Mouse (Mus musculus): ENCODE data around the gene Serpinb6a. TPM values are rescaled to one million over a fixed set of nuclear protein-coding genes. Genes with fewer than 3 reads are reported as not detected.
A peak's percentile ranks its signal among the peaks of the same experiment; 100 is the strongest.

Gene Serpinb6a
- polyA plus RNA-seq, 1 experiment from 2014 or later: 38.7 TPM

DNA sequence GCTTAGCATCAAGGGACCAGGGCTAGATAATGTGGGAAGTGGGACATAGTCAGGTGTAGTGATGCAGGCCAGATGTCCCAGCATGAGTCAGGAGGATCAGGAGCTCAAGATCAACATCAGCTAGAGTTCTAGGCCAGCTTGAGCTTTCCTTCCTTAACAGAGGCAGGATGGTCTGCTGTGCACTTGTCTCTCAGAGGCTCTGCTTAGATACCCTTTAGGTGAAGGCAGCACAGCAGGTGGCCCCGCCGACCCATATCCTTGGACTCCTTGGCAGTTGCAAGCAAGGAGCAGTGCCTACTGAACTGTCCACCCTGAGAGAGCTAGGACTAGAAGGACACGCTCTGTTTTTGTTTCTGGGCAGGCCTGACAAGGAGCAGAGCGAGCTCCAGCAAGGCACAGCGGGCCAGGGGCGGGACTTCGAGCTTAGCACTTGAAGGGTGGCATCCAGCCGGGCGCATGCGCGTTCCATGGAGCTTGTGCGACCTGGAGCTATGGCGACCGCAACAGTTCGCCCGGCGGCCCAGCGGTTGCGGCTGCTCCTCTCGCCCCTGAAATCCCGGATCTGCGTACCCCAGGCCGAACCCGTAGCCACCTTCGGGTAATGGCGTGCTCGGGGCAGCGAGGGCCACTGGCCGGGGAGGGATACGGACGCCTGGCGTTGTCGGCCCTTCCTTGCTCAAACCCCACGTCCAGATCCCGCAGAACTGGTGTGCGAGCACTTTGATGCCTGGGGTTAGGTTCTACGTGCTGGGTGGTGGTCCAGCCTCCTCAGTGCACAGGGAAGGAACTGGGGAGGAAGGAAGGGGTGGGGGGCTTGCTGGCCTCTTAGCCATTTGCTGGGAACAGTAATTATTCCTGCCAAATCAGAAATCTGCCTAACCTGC, 34.8 kb upstream of the Serpinb6a start, which contains the start of gene Bphl:
Gene Bphl (plus strand): TSS at position 426 of the 884 bp plus-strand sequence.
- peak; percentile 96 for ATAC-seq (ENCODE audit: low FRiP score)
- WGBS: under 1% methylated on average over 37 of the region's 37 CpGs
- peaks cover 11% of the 10 kb centered on the region for H3K36me3 ChIP-seq
- peak within 1 kb of the TSS; percentile 93 for H3K27ac ChIP-seq
- peak within 1 kb of the TSS; percentile 72 for H3K4me3 ChIP-seq
- peaks cover 20% of the 10 kb centered on the region for H3K4me1 ChIP-seq (replicated peaks)
- H3K9ac ChIP-seq: peak within 1 kb of the TSS; percentile 89
- no peaks in the 10 kb centered on the region for H3K9me3 ChIP-seq
- H3K27me3 ChIP-seq: no peaks in the 10 kb centered on the region
- peak within 1 kb of the TSS; percentile 74 for H3K4me2 ChIP-seq

GRCm38 (mm10) chr13:34036726-34037125, 34.1 kb upstream of the Serpinb6a start:
- no peak for ATAC-seq (ENCODE audit: low FRiP score)
- Histone ChIP-seq H3K36me3 (peaks cover 15% of the 10 kb centered on the region), H3K27me3 (no peaks in the 10 kb centered on the region), H3K4me3 (no peak overlapping the region), H3K4me2 (peak overlapping the region; percentile 74; the same call in 1 of the 2 replicates), H3K27ac (peak overlapping the region; percentile 93), H3K9me3 (no peaks in the 10 kb centered on the region), H3K9ac (no peak overlapping the region), H3K4me1 (replicated peaks) (peaks cover 20% of the 10 kb centered on the region)
- WGBS: 88% methylated on average over 5 of the region's 5 CpGs

GRCm38 (mm10) chr13:34035424-34035823, 32.8 kb upstream of the Serpinb6a start:
- no peak for ATAC-seq (ENCODE audit: low FRiP score)
- Histone ChIP-seq H3K9me3 (no peaks in the 10 kb centered on the region), H3K27ac (no peak overlapping the region), H3K4me1 (replicated peaks) (peaks cover 20% of the 10 kb centered on the region), H3K4me3 (no peak overlapping the region), H3K9ac (no peak overlapping the region), H3K36me3 (peaks cover 23% of the 10 kb centered on the region), H3K4me2 (no peak overlapping the region), H3K27me3 (no peaks in the 10 kb centered on the region)
- 89% methylated on average over 3 of the region's 3 CpGs for WGBS

- H3K36me3 ChIP-seq: peaks cover 36% of the 10 kb centered on the region
Observed at GRCm38 (mm10) chr13:34032041-34032440, 29.4 kb upstream of the Serpinb6a start.

GRCm38 (mm10) chr13:34021998-34022397, 19.4 kb upstream of the Serpinb6a start:
- Histone ChIP-seq H3K36me3 (peaks cover 29% of the 10 kb centered on the region), H3K27ac (no peak overlapping the region), H3K4me1 (replicated peaks) (no peaks in the 10 kb centered on the region), H3K4me2 (no peak overlapping the region), H3K9ac (no peak overlapping the region), H3K9me3 (no peaks in the 10 kb centered on the region), H3K4me3 (no peak overlapping the region), H3K27me3 (no peaks in the 10 kb centered on the region)
- WGBS: 94% methylated on average over 2 of the region's 2 CpGs
- no peak for ATAC-seq (ENCODE audit: low FRiP score)

More at GRCm38 (mm10) chr13:34032041-34032440, 29.4 kb upstream of the Serpinb6a start:
- no peak overlapping the region for H3K4me2 ChIP-seq
- peaks cover 4% of the 10 kb centered on the region for H3K4me1 ChIP-seq (replicated peaks)
- no peak for ATAC-seq (ENCODE audit: low FRiP score)
- WGBS: 72% methylated on average over 2 of the region's 2 CpGs
- H3K4me3 ChIP-seq: no peak overlapping the region
- no peaks in the 10 kb centered on the region for H3K27me3 ChIP-seq
- H3K9me3 ChIP-seq: no peaks in the 10 kb centered on the region
- no peak overlapping the region for H3K27ac ChIP-seq
- H3K9ac ChIP-seq: no peak overlapping the region

GRCm38 (mm10) chr13:34018521-34018920, 15.9 kb upstream of the Serpinb6a start:
- no peaks in the 10 kb centered on the region for H3K27me3 ChIP-seq
- H3K36me3 ChIP-seq: peaks cover 51% of the 10 kb centered on the region
- H3K9ac ChIP-seq: no peak overlapping the region
- no peak for ATAC-seq (ENCODE audit: low FRiP score)
- H3K4me2 ChIP-seq: no peak overlapping the region
- WGBS: 84% methylated on average over 1 of the region's 1 CpGs
- H3K27ac ChIP-seq: no peak overlapping the region
- H3K4me1 ChIP-seq (replicated peaks): no peaks in the 10 kb centered on the region
- H3K9me3 ChIP-seq: no peaks in the 10 kb centered on the region
- H3K4me3 ChIP-seq: no peak overlapping the region

DNA sequence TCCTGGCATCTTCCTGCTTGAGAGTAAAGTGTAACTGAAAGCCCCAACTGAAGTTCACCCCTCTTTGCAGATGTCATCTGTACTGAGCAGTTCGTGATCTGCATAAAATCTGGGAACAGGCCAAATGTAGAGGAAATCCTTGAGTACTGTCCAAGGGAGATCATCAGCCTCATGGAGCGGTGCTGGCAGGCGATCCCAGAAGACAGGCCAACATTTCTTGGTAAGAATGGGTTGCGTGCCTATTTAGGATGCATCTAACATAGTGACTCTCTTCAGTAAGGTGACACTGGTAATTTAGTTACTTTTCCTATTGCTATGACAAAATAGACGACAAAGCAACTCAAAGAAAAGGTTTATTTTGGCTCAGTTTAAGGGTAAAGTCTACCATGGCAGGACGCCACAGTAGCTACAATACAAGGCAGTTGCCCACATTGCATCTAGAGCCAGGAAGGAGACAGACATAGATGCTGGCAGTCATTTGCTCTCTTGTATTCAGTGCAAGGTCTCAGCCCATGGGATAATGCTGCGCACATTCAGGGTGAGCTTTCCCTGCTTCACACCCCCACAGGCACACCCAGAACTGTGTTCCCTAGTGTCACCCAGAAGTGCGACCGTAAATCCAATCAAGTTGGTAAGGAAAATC, 14.5 kb upstream of the Serpinb6a start:
- Histone ChIP-seq H3K9me3 (no peaks in the 10 kb centered on the region), H3K9ac (no peak overlapping the region), H3K4me3 (no peak overlapping the region), H3K27me3 (no peaks in the 10 kb centered on the region), H3K36me3 (peaks cover 51% of the 10 kb centered on the region), H3K4me1 (replicated peaks) (no peaks in the 10 kb centered on the region), H3K27ac (no peak overlapping the region), H3K4me2 (no peak overlapping the region)
- no peak for ATAC-seq (ENCODE audit: low FRiP score)
- 96% methylated on average over 9 of the region's 9 CpGs for WGBS

DNA sequence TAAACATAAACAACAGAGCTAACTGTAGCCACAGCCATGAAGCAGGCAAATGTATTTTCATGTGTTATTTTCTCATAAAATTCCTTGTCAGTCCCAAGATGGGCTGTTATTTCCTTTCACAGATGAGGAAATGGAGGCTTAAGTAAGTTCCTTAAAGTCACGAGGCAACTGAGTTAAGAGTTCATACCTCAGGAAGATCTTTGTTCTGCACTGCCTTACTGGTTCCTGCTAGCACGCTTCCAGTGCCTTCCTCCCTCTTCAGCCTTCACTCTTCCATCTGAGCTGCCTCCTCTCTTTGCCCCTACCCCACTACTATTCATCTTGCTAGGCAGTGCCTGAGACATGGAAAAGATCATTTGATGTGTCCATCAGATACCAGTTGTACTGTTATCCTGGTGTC, 4.6 kb upstream of the Serpinb6a start:
- no peak for ATAC-seq (ENCODE audit: low FRiP score)
- H3K4me3 ChIP-seq: no peak overlapping the region
- no peak overlapping the region for H3K4me2 ChIP-seq
- H3K36me3 ChIP-seq: peaks cover 17% of the 10 kb centered on the region
- H3K9me3 ChIP-seq: no peaks in the 10 kb centered on the region
- 92% methylated on average over 2 of the region's 2 CpGs for WGBS
- H3K27ac ChIP-seq: no peak overlapping the region
- no peaks in the 10 kb centered on the region for H3K27me3 ChIP-seq
- H3K4me1 ChIP-seq (replicated peaks): peaks cover 5% of the 10 kb centered on the region
- no peak overlapping the region for H3K9ac ChIP-seq

GRCm38 (mm10) chr13:34003058-34003457, 464 bp upstream of the Serpinb6a start:
- Histone ChIP-seq H3K9me3 (no peaks in the 10 kb centered on the region), H3K4me2 (peak overlapping the region; percentile 77), H3K9ac (peak overlapping the region; percentile 94), H3K36me3 (no peaks in the 10 kb centered on the region), H3K4me3 (peak overlapping the region; percentile 93), H3K4me1 (replicated peaks) (peaks cover 17% of the 10 kb centered on the region), H3K27me3 (no peaks in the 10 kb centered on the region), H3K27ac (peak overlapping the region; percentile 26; the same call in 1 of the 2 replicates)
- ATAC-seq (ENCODE audit: low FRiP score): peak; percentile 3; the same call in 1 of the 2 replicates
- WGBS: 12% methylated on average over 5 of the region's 5 CpGs

GRCm38 (mm10) chr13:33995197-33995596, 7.4 kb downstream of the Serpinb6a start:
- 0 out of 2 replicates have a peak, but pooled peaks have one; percentile 21 for ATAC-seq (ENCODE audit: low FRiP score)
- Histone ChIP-seq H3K4me2 (no peak overlapping the region), H3K9ac (no peak overlapping the region), H3K4me3 (no peak overlapping the region), H3K27me3 (no peaks in the 10 kb centered on the region), H3K4me1 (replicated peaks) (no peaks in the 10 kb centered on the region), H3K36me3 (peaks cover 13% of the 10 kb centered on the region; the same call in 1 of the 2 replicates), H3K27ac (no peak overlapping the region), H3K9me3 (no peaks in the 10 kb centered on the region)
- 23% methylated on average over 1 of the region's 1 CpGs for WGBS

- Histone ChIP-seq H3K36me3 (peaks cover 22% of the 10 kb centered on the region), H3K4me1 (replicated peaks) (no peaks in the 10 kb centered on the region), H3K9me3 (no peaks in the 10 kb centered on the region), H3K9ac (no peak overlapping the region), H3K4me2 (no peak overlapping the region), H3K27me3 (no peaks in the 10 kb centered on the region), H3K27ac (no peak overlapping the region), H3K4me3 (no peak overlapping the region)
- 85% methylated on average over 5 of the region's 5 CpGs for WGBS
- ATAC-seq (ENCODE audit: low FRiP score): no peak
Observed at GRCm38 (mm10) chr13:33989625-33990024, 13.0 kb downstream of the Serpinb6a start.

GRCm38 (mm10) chr13:33966574-33966973, 36.0 kb downstream of the Serpinb6a start:
- H3K36me3 ChIP-seq: no peaks in the 10 kb centered on the region
- H3K4me1 ChIP-seq (replicated peaks): peaks cover 7% of the 10 kb centered on the region; the same call in 1 of the 2 replicates
- H3K4me2 ChIP-seq: no peak overlapping the region
- ATAC-seq (ENCODE audit: low FRiP score): no peak
- H3K27me3 ChIP-seq: no peaks in the 10 kb centered on the region
- H3K4me3 ChIP-seq: no peak overlapping the region
- no peak overlapping the region for H3K27ac ChIP-seq
- no peak overlapping the region for H3K9ac ChIP-seq
- no peaks in the 10 kb centered on the region for H3K9me3 ChIP-seq
